Mouse (Mus musculus) induced T-regulatory cell, adult 2 months (primary cell): Measurements from ENCODE around the gene Fgf23.
A peak's percentile ranks its signal among the peaks of the same experiment; 100 is the strongest.

Source experiments
- DNase-seq: peaks from one replicate; pipeline ENCODE4 v3.0.0-alpha.2; 2012; ENCODE audit warnings: low read depth

Fgf23 gene

DNA sequence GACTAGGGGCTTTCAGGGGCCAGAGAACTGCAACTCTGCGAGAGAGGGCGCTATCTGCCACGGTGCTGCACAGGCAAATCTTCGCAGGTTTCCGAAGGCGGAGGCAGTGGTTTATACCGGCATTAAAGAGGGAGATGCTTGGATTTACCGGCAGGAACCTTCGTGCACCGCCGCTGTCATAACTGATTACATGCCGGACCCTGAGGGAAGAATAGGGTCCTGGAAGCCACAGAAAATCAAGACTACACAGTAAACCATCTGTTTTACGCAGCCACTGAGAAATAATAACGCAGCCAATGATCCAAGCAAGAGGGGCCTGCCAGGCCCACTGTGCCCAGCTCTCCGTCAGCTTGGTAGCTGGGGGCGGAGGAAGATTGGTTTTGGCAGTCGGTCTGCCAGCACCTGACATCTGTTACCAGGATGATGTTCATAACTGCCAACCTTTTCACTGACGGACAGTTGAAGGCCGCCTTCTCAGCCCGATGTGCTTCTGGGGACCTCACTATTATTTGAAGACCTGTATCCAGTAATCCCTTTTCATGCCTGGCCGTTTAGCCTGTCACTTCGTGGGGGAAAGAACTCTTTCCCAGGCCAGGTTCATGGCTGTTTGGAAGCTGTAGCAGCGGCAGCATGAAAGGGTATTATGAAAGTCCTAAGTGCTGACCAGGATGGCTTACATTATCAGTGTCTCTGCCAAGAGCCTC lies 42.2 kb downstream of the Fgf23 start:
- no peak for DNase-seq

GRCm38 (mm10) chr6:127122221-127122806 lies 49.6 kb downstream of the Fgf23 start:
- peak; percentile 53 for DNase-seq

- DNase-seq: no peak
Observed at GRCm38 (mm10) chr6:127122996-127123395, 50.3 kb downstream of the Fgf23 start.

- DNase-seq: no peak
Observed at GRCm38 (mm10) chr6:127123506-127123905, 50.8 kb downstream of the Fgf23 start.

GRCm38 (mm10) chr6:127129659-127130058 lies 57.0 kb downstream of the Fgf23 start:
- no peak for DNase-seq

GRCm38 (mm10) chr6:127130377-127130776 lies 57.7 kb downstream of the Fgf23 start:
- no peak for DNase-seq
